Mouse (Mus musculus): ENCODE data around the gene Rnf152.

GRCm38 (mm10) chr1:105358896-105359295 lies 2.4 kb upstream of the Rnf152 start:
- TF ChIP-seq POLR2A (IDR thresholded peaks at IDR 0.05; ENCODE audit: low read depth, low read length): no peak
- no peak for TF ChIP-seq CTCF (IDR thresholded peaks at IDR 0.05; ENCODE audit: extremely low read depth, insufficient read length, insufficient replicate concordance, low read depth, low read length)
